Mouse (Mus musculus): ENCODE results near the gene Dapk3.
"Not testable (repeated sequence)": the region's sequence is repeated elsewhere in the genome, so short reads cannot be mapped to it uniquely, and the experiment has no call there.

Gene Dapk3

GRCm38 (mm10) chr10:81178927-81179326 lies 3.9 kb upstream of the Dapk3 start:
- DNase-seq (ENCODE audit: low spot score) = no peak

- DNase-seq (ENCODE audit: low spot score) = no peak
Observed at GRCm38 (mm10) chr10:81179451-81180342, 3.1 kb upstream of the Dapk3 start.

GRCm38 (mm10) chr10:81180946-81181345 lies 1.9 kb upstream of the Dapk3 start:
- DNase-seq (ENCODE audit: low spot score) = no peak

GRCm38 (mm10) chr10:81181860-81182259 lies 945 bp upstream of the Dapk3 start:
- DNase-seq (ENCODE audit: low spot score) = not testable (repeated sequence)

GRCm38 (mm10) chr10:81183805-81184204 lies 1.0 kb downstream of the Dapk3 start, which contains the start of gene 4930442H23Rik:
4930442H23Rik (minus strand) TSS chr10:81183849.
- no peak for DNase-seq (ENCODE audit: low spot score)

GRCm38 (mm10) chr10:81184765-81185164 lies 2.0 kb downstream of the Dapk3 start:
- no peak for DNase-seq (ENCODE audit: low spot score)

- DNase-seq (ENCODE audit: low spot score) = no peak
Observed at GRCm38 (mm10) chr10:81187161-81187560, 4.4 kb downstream of the Dapk3 start.

GRCm38 (mm10) chr10:81189821-81190220 lies 7.0 kb downstream of the Dapk3 start:
- no peak for DNase-seq (ENCODE audit: low spot score)

- DNase-seq (ENCODE audit: low spot score) = no peak
Observed at GRCm38 (mm10) chr10:81190236-81190911, 7.6 kb downstream of the Dapk3 start.

- no peak for DNase-seq (ENCODE audit: low spot score)
Observed at GRCm38 (mm10) chr10:81190912-81191321, 8.1 kb downstream of the Dapk3 start.

- no peak for DNase-seq (ENCODE audit: low spot score)
Observed at GRCm38 (mm10) chr10:81191342-81191982, 8.7 kb downstream of the Dapk3 start.

GRCm38 (mm10) chr10:81192270-81192967 lies 9.6 kb downstream of the Dapk3 start:
- DNase-seq (ENCODE audit: low spot score) = no peak

GRCm38 (mm10) chr10:81192968-81193501 lies 10.2 kb downstream of the Dapk3 start:
- no peak for DNase-seq (ENCODE audit: low spot score)

- no peak for DNase-seq (ENCODE audit: low spot score)
Observed at GRCm38 (mm10) chr10:81193991-81194774, 11.4 kb downstream of the Dapk3 start.

GRCm38 (mm10) chr10:81195300-81195699 lies 12.5 kb downstream of the Dapk3 start:
- no peak for DNase-seq (ENCODE audit: low spot score)

- no peak for DNase-seq (ENCODE audit: low spot score)
Observed at GRCm38 (mm10) chr10:81196470-81197065, 13.8 kb downstream of the Dapk3 start.

- DNase-seq (ENCODE audit: low spot score) = no peak
Observed at GRCm38 (mm10) chr10:81197305-81197704, 14.5 kb downstream of the Dapk3 start.

- DNase-seq (ENCODE audit: low spot score) = peak; percentile 79
Observed at GRCm38 (mm10) chr10:81198230-81198629, 15.4 kb downstream of the Dapk3 start.

- no peak for DNase-seq (ENCODE audit: low spot score)
Observed at GRCm38 (mm10) chr10:81198990-81199389, 16.2 kb downstream of the Dapk3 start.

- DNase-seq (ENCODE audit: low spot score) = no peak
Observed at GRCm38 (mm10) chr10:81200141-81200540, 17.3 kb downstream of the Dapk3 start.

Data from MN1 (cell line).